Mouse (Mus musculus) heart, embryonic 12.5 days (tissue): Measurements from ENCODE around the gene Ddt. TPM values are rescaled to one million over a fixed set of nuclear protein-coding genes. Genes with fewer than 3 reads are reported as not detected.

Experiments used
- polyA plus RNA-seq: library from polyadenylated mRNA; unstranded; fragments of >200 nt; fragmentation: Nextera tagmentation; extraction: Ambion mirVana; gene quantifications from 2 replicates; pipeline ENCODE4 v1.2.1, GENCODE M21; 2016

The Ddt gene
- polyA plus RNA-seq, 1 experiment from 2014 or later: 35.3 TPM

Other genes with a start within 250 kb of the Ddt start
- 1.4 and 1.6 TPM in 2 replicates for gene Lrrc75b, start 213.1 kb downstream of the Ddt start, polyA plus RNA-seq
- 0.34 and 0.49 TPM in 2 replicates for gene Ggt1, start 211.8 kb downstream of the Ddt start, polyA plus RNA-seq
- 6.1 and 7.7 TPM in 2 replicates for gene Ggt5, start 184.1 kb downstream of the Ddt start, polyA plus RNA-seq
- 4.5 and 5.1 TPM in 2 replicates for gene Susd2, start 129.4 kb downstream of the Ddt start, polyA plus RNA-seq
- 26.0 and 26.7 TPM in 2 replicates for gene Cabin1, start 9.1 kb downstream of the Ddt start, polyA plus RNA-seq
- not detected in 2 replicates for gene Gm20441, start 7.5 kb upstream of the Ddt start, polyA plus RNA-seq
- 2.7 and 3.2 TPM in 2 replicates for gene Gstt3, start 8.0 kb upstream of the Ddt start, polyA plus RNA-seq
- gene Gstt1, start 25.2 kb upstream of the Ddt start, polyA plus RNA-seq: 3.9 and 4.2 TPM in 2 replicates
- gene Gstt4, start 49.1 kb upstream of the Ddt start, polyA plus RNA-seq: not detected in 2 replicates
- 7.2 and 8.1 TPM in 2 replicates for gene Gstt2, start 64.0 kb upstream of the Ddt start, polyA plus RNA-seq
- 2,266 and 2,393 TPM in 2 replicates for gene Mif, start 86.8 kb upstream of the Ddt start, polyA plus RNA-seq
- gene Derl3, start 120.0 kb upstream of the Ddt start, polyA plus RNA-seq: 2.1 and 2.2 TPM in 2 replicates
- 125 and 126 TPM in 2 replicates for gene Smarcb1, start 148.2 kb upstream of the Ddt start, polyA plus RNA-seq
- gene Chchd10, start 159.7 kb upstream of the Ddt start, polyA plus RNA-seq: 408 and 409 TPM in 2 replicates
- gene Mmp11, start 163.1 kb upstream of the Ddt start, polyA plus RNA-seq: 25.4 and 27.1 TPM in 2 replicates
- 0.80 and 1.1 TPM in 2 replicates for gene Gm867, start 167.3 kb upstream of the Ddt start, polyA plus RNA-seq
- gene Vpreb3, start 169.6 kb upstream of the Ddt start, polyA plus RNA-seq: 0.24 TPM in 1 of 2 replicates, not detected in the other
- 0.06 TPM in 1 of 2 replicates, not detected in the other for gene Gm5134, start 181.1 kb upstream of the Ddt start, polyA plus RNA-seq